Mouse (Mus musculus): Measurements from ENCODE around the gene Gm14391.

DNA sequence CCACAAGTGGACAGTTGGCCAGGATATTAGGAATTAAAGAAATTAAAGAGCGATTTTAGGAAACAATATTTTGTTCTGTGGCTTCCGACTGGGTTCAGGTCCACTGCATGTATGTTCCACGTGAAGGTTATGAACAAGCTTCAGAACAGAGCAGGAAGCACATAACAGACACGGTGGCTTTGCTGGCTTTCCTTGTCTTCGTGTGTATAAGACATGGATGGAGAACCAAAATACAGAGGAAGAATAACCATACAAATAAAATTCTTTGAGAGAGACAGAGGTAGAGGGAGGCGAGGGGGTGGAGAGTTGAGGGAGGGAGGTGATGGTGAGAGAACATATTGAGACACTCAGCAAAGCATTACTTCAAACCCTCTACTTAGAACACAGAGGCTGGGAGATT is 30.4 kb downstream of the Gm14391 start:
- no peak for TF ChIP-seq POLR2A (IDR thresholded peaks at IDR 0.05; ENCODE audit: extremely low read depth, insufficient read depth, low read length)
- TF ChIP-seq CTCF (IDR thresholded peaks at IDR 0.05; ENCODE audit: low read depth, low read length), result no peak

Measured in liver, adult 2 months (tissue).